ENCODE assay signal across 1 mouse cellular context in genomic region chr5:23782931-23783877, GRCm38 (mm10).
A peak's percentile ranks its signal among the peaks of the same experiment; 100 is the strongest.
TF ChIP-seq lines count a peak whose summit lies in the region.

TSS of gene Pus7 (minus strand) at chr5:23783711.

TF ChIP-seq in CH12.LX, 34 proteins besides CTCF, POLR2A, EP300 and RAD21 (continued from another document):
- TF ChIP-seq NRF1 (IDR thresholded peaks at IDR 0.05; ENCODE audit: low read depth, low read length), result peak; percentile 67
- peak; percentile 83; the same call in 1 of the 2 replicates for TF ChIP-seq POLR2AphosphoS2 (IDR thresholded peaks at IDR 0.05; ENCODE audit: low read depth, low read length)
- peak; percentile 47 for TF ChIP-seq USF1 (IDR thresholded peaks at IDR 0.05; ENCODE audit: low read depth, low read length)
- TF ChIP-seq ZMIZ1 (IDR thresholded peaks at IDR 0.05; ENCODE audit: low read depth, low read length), result peak; percentile 86
- TF ChIP-seq MXI1 (IDR thresholded peaks at IDR 0.05; ENCODE audit: low read depth, low read length), result peak; percentile 99
- no peak for TF ChIP-seq IRF4 (IDR thresholded peaks at IDR 0.05; ENCODE audit: low read depth, low read length)
- peak; percentile 87 for TF ChIP-seq SIN3A (IDR thresholded peaks at IDR 0.05; ENCODE audit: low read length)
- no peak for TF ChIP-seq MAFK (IDR thresholded peaks at IDR 0.05; ENCODE audit: insufficient replicate concordance, low read length)
- TF ChIP-seq MAX (IDR thresholded peaks at IDR 0.05; ENCODE audit: low read length), result peak; percentile 93
